Mouse (Mus musculus) ovary, postnatal 10 days (tissue): Measurements from ENCODE around the gene Zrsr1.

Experiments
- DNase-seq: peaks from one replicate; pipeline ENCODE4 v3.0.0; 2022; ENCODE audit warnings: low spot score

The Zrsr1 gene

GRCm38 (mm10) chr11:22971835-22972709 lies at the start of gene Zrsr1:
TSS of gene Zrsr1 (plus strand) at chr11:22972005.
- DNase-seq, result peak; percentile 22

GRCm38 (mm10) chr11:22922546-22922945 lies 49.3 kb upstream of the Zrsr1 start:
- DNase-seq, result no peak

GRCm38 (mm10) chr11:22923606-22924005 lies 48.2 kb upstream of the Zrsr1 start:
- no peak for DNase-seq

GRCm38 (mm10) chr11:22928586-22929169 lies 43.1 kb upstream of the Zrsr1 start:
- no peak for DNase-seq

- DNase-seq, result no peak
These were observed 41.7 kb upstream of the Zrsr1 start for GRCm38 (mm10) chr11:22930129-22930528.

- no peak for DNase-seq
These were observed 40.4 kb upstream of the Zrsr1 start for GRCm38 (mm10) chr11:22931320-22931905.

GRCm38 (mm10) chr11:22932167-22932566 lies 39.6 kb upstream of the Zrsr1 start:
- no peak for DNase-seq

GRCm38 (mm10) chr11:22936446-22937125 lies 35.2 kb upstream of the Zrsr1 start:
- no peak for DNase-seq

- no peak for DNase-seq
These were observed 34.0 kb upstream of the Zrsr1 start for GRCm38 (mm10) chr11:22937716-22938316.

- DNase-seq, result no peak
These were observed 32.8 kb upstream of the Zrsr1 start for GRCm38 (mm10) chr11:22938983-22939382.

- DNase-seq, result no peak
These were observed 22.7 kb upstream of the Zrsr1 start for GRCm38 (mm10) chr11:22949101-22949500.

GRCm38 (mm10) chr11:22950131-22950530 lies 21.7 kb upstream of the Zrsr1 start:
- DNase-seq, result no peak

GRCm38 (mm10) chr11:22952668-22953067 lies 19.1 kb upstream of the Zrsr1 start:
- no peak for DNase-seq

- no peak for DNase-seq
These were observed 15.5 kb upstream of the Zrsr1 start for GRCm38 (mm10) chr11:22956346-22956745.

- DNase-seq, result peak; percentile 16
These were observed 15.0 kb upstream of the Zrsr1 start for GRCm38 (mm10) chr11:22956830-22957229.

- no peak for DNase-seq
These were observed 13.9 kb upstream of the Zrsr1 start for GRCm38 (mm10) chr11:22957791-22958374.

GRCm38 (mm10) chr11:22962101-22962500 lies 9.7 kb upstream of the Zrsr1 start:
- DNase-seq, result no peak

- DNase-seq, result no peak
These were observed 7.4 kb upstream of the Zrsr1 start for GRCm38 (mm10) chr11:22964401-22964800.

GRCm38 (mm10) chr11:22965503-22965902 lies 6.3 kb upstream of the Zrsr1 start:
- no peak for DNase-seq

GRCm38 (mm10) chr11:22969486-22969885 lies 2.3 kb upstream of the Zrsr1 start:
- no peak for DNase-seq

GRCm38 (mm10) chr11:22970546-22970945 lies 1.3 kb upstream of the Zrsr1 start:
- no peak for DNase-seq
